ENCODE assay signal across 8 mouse cellular contexts in genomic region chr14:55822435-55822990, GRCm38 (mm10). TPM values are rescaled to one million over a fixed set of nuclear protein-coding genes. Genes with fewer than 3 reads are reported as not detected.
A peak's percentile ranks its signal among the peaks of the same experiment; 100 is the strongest.
DNase-seq lines count a peak whose midpoint lies in the region; ATAC-seq and TF ChIP-seq lines count a peak whose summit lies in the region.

No protein-coding gene starts in this region.

- peak; percentile 21; the same call in 1 of the 2 replicates for ATAC-seq in forebrain, embryonic 16.5 days
- ATAC-seq in lung, postnatal 0 days = peak; percentile 52

- TF ChIP-seq EP300 in lung, postnatal 0 days (IDR thresholded peaks at IDR 0.05) = peak; percentile 62; the same call in 1 of the 2 replicates

- peaks cover 31% of the 10 kb centered on the region for H3K4me1 ChIP-seq in forebrain, embryonic 16.5 days (replicated peaks; ENCODE audit: control insufficient read depth, insufficient read depth, low read length)
- H3K4me1 ChIP-seq in lung, postnatal 0 days (ENCODE audit: insufficient read depth, low read depth, low read length) = peaks cover 3% of the 10 kb centered on the region; the same call in 1 of the 2 replicates

- no peak overlapping the region; the same call in 1 of the 2 replicates for H3K9ac ChIP-seq in forebrain, embryonic 16.5 days (replicated peaks; ENCODE audit: low read depth, low read length)
- H3K9ac ChIP-seq in lung, postnatal 0 days (replicated peaks; ENCODE audit: low read depth) = peak overlapping the region; percentile 76

- peak; percentile 95 for TF ChIP-seq CTCF in layer of hippocampus, adult 2 months (conservative IDR thresholded peaks at IDR 0.05)
- TF ChIP-seq CTCF in lung, postnatal 0 days (IDR thresholded peaks at IDR 0.05) = peak; percentile 99

- no peaks in the 10 kb centered on the region for H3K27me3 ChIP-seq in forebrain, embryonic 16.5 days (replicated peaks; ENCODE audit: control insufficient read depth, insufficient read depth, low read length)
- no peaks in the 10 kb centered on the region for H3K27me3 ChIP-seq in lung, postnatal 0 days (replicated peaks; ENCODE audit: insufficient read depth, low read length)

- peak overlapping the region; percentile 49 for H3K4me3 ChIP-seq in forebrain, embryonic 16.5 days (replicated peaks; ENCODE audit: low read length)
- peak overlapping the region; percentile 55 for H3K4me3 ChIP-seq in layer of hippocampus, adult 2 months
- H3K4me3 ChIP-seq in lung, postnatal 0 days (ENCODE audit: low read depth, low read length) = peak overlapping the region; percentile 57

- H3K9me3 ChIP-seq in forebrain, embryonic 16.5 days (ENCODE audit: control insufficient read depth, low read length) = no peaks in the 10 kb centered on the region
- no peaks in the 10 kb centered on the region for H3K9me3 ChIP-seq in lung, postnatal 0 days (ENCODE audit: low read length)

- no peaks in the 10 kb centered on the region for H3K36me3 ChIP-seq in forebrain, embryonic 16.5 days (ENCODE audit: control insufficient read depth, insufficient read depth)
- no peaks in the 10 kb centered on the region for H3K36me3 ChIP-seq in lung, postnatal 0 days (ENCODE audit: insufficient read depth, low read length)

- WGBS in forebrain, embryonic 16.5 days = 5% methylated on average over 13 of the region's 13 CpGs
- WGBS in lung, postnatal 0 days = 3% methylated on average over 13 of the region's 13 CpGs

- H3K4me2 ChIP-seq in forebrain, embryonic 16.5 days (ENCODE audit: low read length) = peak overlapping the region; percentile 69
- peak overlapping the region; percentile 91 for H3K4me2 ChIP-seq in lung, postnatal 0 days (replicated peaks; ENCODE audit: low read depth, low read length)

- peak overlapping the region; percentile 69; the same call in 1 of the 2 replicates for H3K27ac ChIP-seq in forebrain, embryonic 16.5 days (ENCODE audit: low read length)
- peak overlapping the region; percentile 76 for H3K27ac ChIP-seq in layer of hippocampus, adult 2 months
- peak overlapping the region; percentile 98 for H3K27ac ChIP-seq in lung, postnatal 0 days (ENCODE audit: low read length)

- peak; percentile 64 for DNase-seq in Muller cell, postnatal 12 days (ENCODE audit: inconsistent ontology term)
- peak; percentile 48 to 70 for DNase-seq in cerebellum, adult 18-20 months
- DNase-seq in heart, postnatal 4 days = peak; percentile 89
- peak; percentile 34 to 59 for DNase-seq in layer of hippocampus, adult 2 months (ENCODE audit: low spot score in 2 of 2)
- DNase-seq in lung, postnatal 0 days (ENCODE audit: low spot score) = peak; percentile 96
- DNase-seq in ovary, adult 18-20 months (ENCODE audit: low spot score) = peak; percentile 64
- DNase-seq in thymus, postnatal 14 days = peak; percentile 84

RNA-seq across cellular contexts. Expression of gene Nfatc4, which starts 0.4 kb away (rescaled TPM):
- polyA plus RNA-seq in forebrain, embryonic 16.5 days (2015; fragmentation: Nextera tagmentation; extraction: Ambion mirVana) = 11.7 and 12.3 TPM in 2 replicates
- total RNA-seq in heart, postnatal 4 days (2021) = 10 to 100 TPM; 12.7 to 13.3 TPM
- 1 to 10 TPM; 2.6 TPM for total RNA-seq in layer of hippocampus, adult 2 months (2021)
- polyA plus RNA-seq in lung, postnatal 0 days (2015; fragmentation: Nextera tagmentation; extraction: Ambion mirVana) = 17.1 and 18.1 TPM in 2 replicates

RNA-seq across cellular contexts. Expression of gene Nynrin, which starts 31.3 kb away (rescaled TPM):
- polyA plus RNA-seq in forebrain, embryonic 16.5 days (2015; fragmentation: Nextera tagmentation; extraction: Ambion mirVana) = 11.3 and 13.2 TPM in 2 replicates
- 10 to 100 TPM; 36.0 to 36.3 TPM for total RNA-seq in heart, postnatal 4 days (2021)
- 1 to 10 TPM; 7.9 to 8.9 TPM for total RNA-seq in layer of hippocampus, adult 2 months (2021)
- polyA plus RNA-seq in lung, postnatal 0 days (2015; fragmentation: Nextera tagmentation; extraction: Ambion mirVana) = 4.2 and 4.7 TPM in 2 replicates

RNA-seq across cellular contexts. Expression of gene Ripk3, which starts 33.8 kb away (rescaled TPM):
- 2.7 and 3.2 TPM in 2 replicates for polyA plus RNA-seq in forebrain, embryonic 16.5 days (2015; fragmentation: Nextera tagmentation; extraction: Ambion mirVana)
- 10 to 100 TPM; 10.6 to 14.0 TPM for total RNA-seq in heart, postnatal 4 days (2021)
- 1 to 10 TPM; 1.2 to 2.9 TPM for total RNA-seq in layer of hippocampus, adult 2 months (2021)
- polyA plus RNA-seq in lung, postnatal 0 days (2015; fragmentation: Nextera tagmentation; extraction: Ambion mirVana) = 16.2 and 24.2 TPM in 2 replicates

RNA-seq across cellular contexts. Expression of gene Adcy4, which starts 38.6 kb away (rescaled TPM):
- polyA plus RNA-seq in forebrain, embryonic 16.5 days (2015; fragmentation: Nextera tagmentation; extraction: Ambion mirVana) = 3.2 and 3.7 TPM in 2 replicates
- total RNA-seq in heart, postnatal 4 days (2021) = 10 to 100 TPM; 18.9 to 22.3 TPM
- 1 to 10 TPM; 4.4 to 5.6 TPM for total RNA-seq in layer of hippocampus, adult 2 months (2021)
- 29.3 and 33.3 TPM in 2 replicates for polyA plus RNA-seq in lung, postnatal 0 days (2015; fragmentation: Nextera tagmentation; extraction: Ambion mirVana)

RNA-seq across cellular contexts. Expression of gene Ltb4r1, which starts 56.8 kb away (rescaled TPM):
- 0.24 and 0.25 TPM in 2 replicates for polyA plus RNA-seq in forebrain, embryonic 16.5 days (2015; fragmentation: Nextera tagmentation; extraction: Ambion mirVana)
- under 1 TPM; 0.50 TPM for total RNA-seq in heart, postnatal 4 days (2021)
- not detected for total RNA-seq in layer of hippocampus, adult 2 months (2021)
- polyA plus RNA-seq in lung, postnatal 0 days (2015; fragmentation: Nextera tagmentation; extraction: Ambion mirVana) = 4.1 and 4.6 TPM in 2 replicates

Comparison
In these comparisons a context has a peak if more than half of its experiments do, and no peak if none do; other contexts are left out.
1. Peak in every context shown above with its lines: DNase-seq, ATAC-seq, H3K4me3 ChIP-seq and H3K27ac ChIP-seq.